Mouse (Mus musculus) thymus, adult 2 months (tissue): ENCODE results near the gene Tmem59. TPM values are rescaled to one million over a fixed set of nuclear protein-coding genes. Genes with fewer than 3 reads are reported as not detected.

ENCODE experiments used
- DNase-seq: peaks from one replicate; pipeline ENCODE4 v3.0.0; 2021
- H3K27ac ChIP-seq: fragments of 200-500 bp; 2 replicates; pipeline ENCODE4 v1.5.1; 2012; ENCODE audit warnings: low read length, control low read depth; ENCODE audit not compliant: control insufficient read depth, insufficient read depth
- H3K27me3 ChIP-seq: fragments of 200-500 bp; 2 replicates; pipeline ENCODE4 v1.6.1; 2012; ENCODE audit warnings: mild to moderate bottlenecking, low read length, moderate library complexity, mixed read lengths; ENCODE audit not compliant: control insufficient read depth, insufficient read depth
- H3K36me3 ChIP-seq: fragments of 200-500 bp; 2 replicates; pipeline ENCODE4 v1.6.1; 2012; ENCODE audit warnings: mild to moderate bottlenecking, low read length, moderate library complexity; ENCODE audit not compliant: control insufficient read depth, insufficient read depth
- H3K4me1 ChIP-seq: fragments of 200-500 bp; replicated peaks from 2 replicates; pipeline ENCODE4 v1.6.1; 2012; ENCODE audit warnings: low read length; ENCODE audit not compliant: control insufficient read depth, insufficient read depth
- H3K4me3 ChIP-seq: fragments of 200-500 bp; 2 replicates; pipeline ENCODE4 v1.5.1; 2012; ENCODE audit warnings: mild to moderate bottlenecking, low read length, control low read depth, moderate library complexity; ENCODE audit not compliant: control insufficient read depth, insufficient read depth
- CTCF ChIP-seq: fragments of 200-500 bp; IDR thresholded peaks from 2 replicates; pipeline ENCODE4 v1.5.1; 2012; ENCODE audit warnings: mild to moderate bottlenecking, control low read depth, low read length, moderate library complexity, borderline replicate concordance; ENCODE audit not compliant: control insufficient read depth, poor library complexity, insufficient read depth; ENCODE audit errors: extremely low read depth
- POLR2A ChIP-seq: fragments of 200-500 bp; IDR thresholded peaks from 2 replicates; pipeline ENCODE4 v1.6.1; 2012; ENCODE audit warnings: mild to moderate bottlenecking, low read length, control low read depth, moderate library complexity; ENCODE audit not compliant: control insufficient read depth, poor library complexity, insufficient read depth; ENCODE audit errors: extremely low read depth
- WGBS: fragments of 180-500 bp; shearing (Covaris S2); methylation state at CpG from one replicate; pipeline ENCODE4 v1.1.7; 2018; 5-methylcytosine and 5-hydroxymethylcytosine counted together
- polyA plus RNA-seq: library from polyadenylated mRNA; depleted of rRNA; stranded (reverse); fragments of >200 nt; gene quantifications from 2 replicates; pipeline ENCODE4 v1.2.3, GENCODE M21; 2012; rRNA removed

Tmem59 gene
- polyA plus RNA-seq: 167 and 194 TPM in 2 replicates

GRCm38 (mm10) chr4:107178182-107178829 is at the start of gene Tmem59:
Gene Tmem59, plus strand, starts transcription at chr4:107178399.
- no peaks in the 10 kb centered on the region for H3K27me3 ChIP-seq
- DNase-seq: peak; percentile 96
- H3K4me1 ChIP-seq: peaks cover 8% of the 10 kb centered on the region; the same call in 1 of the 2 replicates
- H3K36me3 ChIP-seq: peaks cover 10% of the 10 kb centered on the region; the same call in 1 of the 2 replicates
- H3K4me3 ChIP-seq: peak within 1 kb of the TSS; percentile 84
- WGBS: under 1% methylated on average over 49 of the region's 49 CpGs
- peak within 1 kb of the TSS; percentile 87 for H3K27ac ChIP-seq
- TF ChIP-seq CTCF (peak; percentile 51; the same call in 1 of the 2 replicates), POLR2A (peak; percentile 66; the same call in 1 of the 2 replicates)

GRCm38 (mm10) chr4:107129373-107129772 is 48.8 kb upstream of the Tmem59 start:
- H3K4me1 ChIP-seq: peaks cover 15% of the 10 kb centered on the region
- DNase-seq: no peak
- H3K27me3 ChIP-seq: no peaks in the 10 kb centered on the region
- no peak for TF ChIP-seq CTCF
- TF ChIP-seq POLR2A: no peak
- H3K27ac ChIP-seq: no peak overlapping the region
- no peak overlapping the region for H3K4me3 ChIP-seq
- WGBS: 95% methylated on average over 8 of the region's 8 CpGs
- H3K36me3 ChIP-seq: no peaks in the 10 kb centered on the region

- Histone ChIP-seq H3K27me3 (no peaks in the 10 kb centered on the region), H3K27ac (no peak overlapping the region), H3K4me1 (peaks cover 15% of the 10 kb centered on the region), H3K36me3 (no peaks in the 10 kb centered on the region), H3K4me3 (no peak overlapping the region)
- TF ChIP-seq CTCF (no peak), POLR2A (no peak)
- peak; percentile 42 for DNase-seq
- WGBS: 26% methylated on average over 9 of the region's 9 CpGs
Observed at GRCm38 (mm10) chr4:107130534-107130933, 47.7 kb upstream of the Tmem59 start.

DNA sequence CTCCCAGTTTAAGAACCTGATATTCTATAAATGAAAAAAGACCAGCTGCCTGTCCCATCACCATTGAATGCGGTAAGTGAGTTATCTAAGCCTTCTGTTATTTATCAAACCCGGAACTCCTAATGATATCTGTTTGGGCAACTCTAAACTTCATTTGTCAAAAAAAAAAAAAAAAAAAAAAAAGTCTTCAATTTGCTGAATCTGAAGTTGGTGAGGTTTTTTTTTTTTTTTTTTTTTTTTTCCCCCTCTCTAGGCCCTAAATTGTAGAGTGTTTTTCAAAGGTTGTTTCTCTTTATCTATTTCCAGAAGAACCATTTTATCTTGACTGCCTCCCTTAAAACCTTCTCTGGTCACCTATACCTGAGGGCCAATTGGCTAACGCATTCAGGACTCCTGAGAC is 43.3 kb upstream of the Tmem59 start:
- 97% methylated on average over 3 of the region's 3 CpGs for WGBS
- Histone ChIP-seq H3K36me3 (peaks cover 5% of the 10 kb centered on the region), H3K4me1 (peaks cover 10% of the 10 kb centered on the region), H3K27ac (no peak overlapping the region), H3K4me3 (no peak overlapping the region), H3K27me3 (no peaks in the 10 kb centered on the region)
- DNase-seq: no peak
- no peak for TF ChIP-seq CTCF

GRCm38 (mm10) chr4:107135663-107136062 is 42.5 kb upstream of the Tmem59 start:
- Histone ChIP-seq H3K27ac (no peak overlapping the region), H3K4me1 (peaks cover 5% of the 10 kb centered on the region), H3K4me3 (no peak overlapping the region), H3K36me3 (peaks cover 5% of the 10 kb centered on the region), H3K27me3 (no peaks in the 10 kb centered on the region)
- TF ChIP-seq CTCF: no peak
- WGBS: 67% methylated on average over 5 of the region's 5 CpGs
- no peak for DNase-seq

DNA sequence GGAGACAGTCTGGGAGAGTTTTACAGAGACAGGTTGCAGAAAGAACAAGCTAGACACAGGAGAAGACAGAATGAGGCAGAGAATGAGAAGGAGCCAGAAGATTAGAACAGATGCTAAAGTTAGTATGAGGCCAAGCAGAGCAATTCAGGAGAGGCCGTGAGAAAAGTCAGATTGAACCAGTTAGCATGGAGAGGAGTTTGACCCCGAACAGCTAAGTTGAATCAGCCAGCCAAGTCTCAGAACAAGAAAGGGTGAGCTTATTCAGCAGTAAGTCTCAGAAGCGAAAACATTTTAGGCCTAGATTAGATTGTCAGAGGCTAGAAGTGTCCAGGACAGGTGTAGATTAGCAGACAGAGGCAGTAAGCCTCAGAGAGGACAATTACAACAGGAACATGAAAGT is 41.7 kb upstream of the Tmem59 start:
- 95% methylated on average over 3 of the region's 3 CpGs for WGBS
- no peak for TF ChIP-seq POLR2A
- TF ChIP-seq CTCF: no peak
- Histone ChIP-seq H3K36me3 (peaks cover 5% of the 10 kb centered on the region), H3K4me1 (no peaks in the 10 kb centered on the region), H3K27me3 (no peaks in the 10 kb centered on the region), H3K27ac (no peak overlapping the region), H3K4me3 (no peak overlapping the region)
- DNase-seq: no peak
